Mouse (Mus musculus) layer of hippocampus, adult 11-12 months (tissue): Measurements from ENCODE around the gene Susd4.

Experiments
- DNase-seq: peaks from one replicate; pipeline ENCODE4 v3.0.0; 2022; ENCODE audit warnings: low spot score

The Susd4 gene

GRCm38 (mm10) chr1:182856636-182857035 lies 93.0 kb downstream of the Susd4 start:
- no peak for DNase-seq

GRCm38 (mm10) chr1:182861671-182862358 lies 98.2 kb downstream of the Susd4 start:
- no peak for DNase-seq

- no peak for DNase-seq
Observed at GRCm38 (mm10) chr1:182863396-182863795, 99.7 kb downstream of the Susd4 start.

GRCm38 (mm10) chr1:182867886-182868285 lies 104.2 kb downstream of the Susd4 start:
- no peak for DNase-seq

- peak; percentile 47 for DNase-seq
Observed at GRCm38 (mm10) chr1:182868432-182869113, 104.9 kb downstream of the Susd4 start.

GRCm38 (mm10) chr1:182869114-182869456 lies 105.4 kb downstream of the Susd4 start:
- DNase-seq = no peak

- DNase-seq = no peak
Observed at GRCm38 (mm10) chr1:182878156-182878555, 114.5 kb downstream of the Susd4 start.

- DNase-seq = no peak
Observed at GRCm38 (mm10) chr1:182878719-182879118, 115.1 kb downstream of the Susd4 start.

- no peak for DNase-seq
Observed at GRCm38 (mm10) chr1:182881246-182881645, 117.6 kb downstream of the Susd4 start.

GRCm38 (mm10) chr1:182882611-182883010 lies 119.0 kb downstream of the Susd4 start:
- no peak for DNase-seq

GRCm38 (mm10) chr1:182895698-182896097 lies 132.0 kb downstream of the Susd4 start:
- DNase-seq = peak; percentile 60

- no peak for DNase-seq
Observed at GRCm38 (mm10) chr1:182897071-182897470, 133.4 kb downstream of the Susd4 start.

GRCm38 (mm10) chr1:182897506-182898138 lies 134.0 kb downstream of the Susd4 start:
- no peak for DNase-seq

GRCm38 (mm10) chr1:182902095-182902494 lies 138.4 kb downstream of the Susd4 start:
- DNase-seq = no peak

- DNase-seq = no peak
Observed at GRCm38 (mm10) chr1:182902906-182903305, 139.2 kb downstream of the Susd4 start.

GRCm38 (mm10) chr1:182905669-182906068 lies 142.0 kb downstream of the Susd4 start:
- no peak for DNase-seq

GRCm38 (mm10) chr1:182908050-182909036 lies 144.7 kb downstream of the Susd4 start:
- DNase-seq = peak; percentile 91

- DNase-seq = no peak
Observed at GRCm38 (mm10) chr1:182909066-182909465, 145.4 kb downstream of the Susd4 start.

GRCm38 (mm10) chr1:182909596-182909995 lies 145.9 kb downstream of the Susd4 start:
- DNase-seq = no peak

GRCm38 (mm10) chr1:182912591-182912990 lies 148.9 kb downstream of the Susd4 start:
- DNase-seq = no peak

GRCm38 (mm10) chr1:182914121-182914908 lies 150.7 kb downstream of the Susd4 start:
- DNase-seq = no peak
